Mouse (Mus musculus) layer of hippocampus, postnatal 36 days (tissue): ENCODE data around the gene Ston2. TPM values are rescaled to one million over a fixed set of nuclear protein-coding genes. Genes with fewer than 3 reads are reported as not detected.
"Not testable (repeated sequence)": the region's sequence is repeated elsewhere in the genome, so short reads cannot be mapped to it uniquely, and the experiment has no call there.

ENCODE experiments used
- DNase-seq, 2 experiments: peaks; one replicate each; pipeline ENCODE4 v3.0.0; 2022
- microRNA-seq, 2 experiments: library from miRNA; unstranded; fragments of <30 nt; microRNA quantifications; one replicate each; pipeline ENCODE4 v1.2.0; 2021
- total RNA-seq, 2 experiments: library from RNA; stranded (reverse); gene quantifications; 2 replicates each; pipeline ENCODE4 v1.2.3; 2021

Ston2 gene
- total RNA-seq, 2 experiments from 2014 or later: 30.8 to 35.6 TPM

DNA sequence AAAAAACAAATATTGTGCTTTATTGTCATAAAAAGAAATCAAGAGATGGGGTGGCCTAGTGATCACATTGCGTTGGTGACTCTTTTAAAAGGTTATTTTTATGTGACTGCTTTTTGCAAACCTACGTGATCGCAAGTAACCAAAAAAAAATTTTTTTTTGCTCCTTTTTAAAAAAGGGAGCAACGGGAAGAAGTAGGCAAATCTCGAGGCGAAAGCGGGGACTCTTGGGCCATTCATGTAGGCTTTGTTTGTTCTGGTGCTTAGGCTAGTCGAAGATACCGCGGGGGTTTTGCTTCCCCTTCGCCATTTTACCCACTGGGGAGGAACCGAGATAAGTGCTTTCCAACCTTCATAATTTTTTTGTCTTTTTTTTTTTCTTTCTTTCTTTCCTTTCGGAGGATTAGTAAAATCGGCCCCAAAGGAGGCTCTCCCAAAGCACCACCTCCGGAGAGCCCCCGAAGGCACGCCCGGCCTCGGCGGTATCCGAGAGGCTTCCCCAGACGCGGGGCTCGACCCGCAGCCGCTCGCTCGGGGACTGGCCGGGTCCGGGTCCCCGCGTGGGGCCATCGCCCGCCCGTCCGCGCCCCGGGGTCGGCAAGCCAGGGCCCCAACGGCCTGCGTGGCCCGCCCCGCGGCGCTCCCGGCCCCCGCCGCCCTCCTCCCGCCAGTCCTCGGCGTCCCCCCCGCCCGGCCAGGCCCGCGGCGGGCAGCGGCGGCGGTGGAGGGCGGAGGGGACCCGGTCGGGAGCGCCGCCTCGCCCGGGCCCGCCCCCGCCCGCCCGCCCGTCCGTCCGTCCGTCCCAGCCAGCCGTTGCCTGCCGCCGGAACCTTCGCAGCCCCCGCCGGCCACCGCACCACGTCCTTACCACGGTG is 199.3 kb downstream of the Ston2 start:
- peak; percentile 50 to 55 for DNase-seq

DNA sequence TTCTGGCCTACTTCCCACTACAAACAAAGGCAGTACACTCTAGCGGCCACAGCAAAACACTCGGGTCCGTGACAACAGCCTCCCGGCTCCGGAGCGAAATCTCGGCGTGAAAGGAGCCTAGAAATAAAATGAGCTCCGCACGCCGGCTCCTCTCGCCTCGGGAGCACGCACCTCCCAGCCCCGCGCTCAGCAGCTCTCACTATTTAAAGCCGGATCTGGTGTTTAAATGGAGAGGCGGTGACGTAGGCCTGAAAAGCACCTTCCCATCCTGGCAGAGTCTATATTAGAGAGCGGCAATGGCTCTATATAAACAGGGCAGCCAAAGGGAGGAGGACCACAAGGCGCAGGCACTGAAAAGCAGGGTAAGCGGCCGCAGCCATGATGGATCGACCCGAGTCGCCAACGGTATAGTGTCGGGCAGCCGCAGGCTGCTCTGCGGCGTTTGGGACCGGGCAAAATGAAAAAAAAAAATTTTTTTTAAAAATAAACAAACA is 200.0 kb downstream of the Ston2 start:
- peak; percentile 89 to 90 for DNase-seq

DNA sequence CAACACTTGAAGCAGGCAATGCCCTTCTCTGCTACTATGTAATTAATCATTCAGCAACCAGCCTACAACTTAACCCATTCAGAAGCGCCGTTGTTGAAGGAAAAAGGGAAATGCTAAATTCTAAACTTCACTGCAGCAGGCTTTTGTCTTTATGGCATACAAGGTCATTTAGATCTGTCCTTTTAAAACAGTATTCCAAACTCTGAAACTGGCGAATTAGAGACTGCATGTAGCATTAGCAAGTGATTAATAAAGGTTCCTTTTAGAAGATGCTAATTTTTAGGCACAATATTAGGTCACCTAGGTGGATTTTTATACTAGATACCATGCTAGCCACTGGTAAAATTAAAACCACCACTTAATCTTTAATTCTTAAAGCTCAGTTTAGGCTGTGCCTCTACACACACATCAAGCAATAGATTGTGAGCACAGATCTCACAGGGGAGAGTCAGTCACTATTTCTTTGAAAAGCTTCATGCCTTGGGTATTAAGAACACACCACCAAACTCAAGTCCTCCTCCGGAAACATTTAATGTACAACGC is 200.6 kb downstream of the Ston2 start:
- DNase-seq: no peak

DNA sequence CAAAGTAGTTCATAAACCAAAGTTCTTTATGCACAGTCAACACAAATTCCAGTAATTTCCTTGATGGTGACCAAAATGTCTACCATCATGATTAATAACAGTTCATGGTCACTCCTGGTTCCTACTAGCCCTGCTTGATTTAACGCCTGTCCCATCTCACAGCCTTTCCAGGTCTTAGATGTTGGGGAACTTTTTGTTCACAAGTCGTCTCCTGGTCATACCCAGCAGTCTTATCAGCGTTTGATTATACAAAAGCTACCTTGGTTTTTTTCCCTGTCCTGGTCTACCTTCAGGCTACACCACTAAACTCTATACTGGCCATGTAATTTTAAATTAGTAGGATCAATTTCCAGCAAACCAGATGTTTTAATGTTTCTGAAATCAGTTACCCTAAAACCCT is 201.1 kb downstream of the Ston2 start:
- no peak for DNase-seq

DNA sequence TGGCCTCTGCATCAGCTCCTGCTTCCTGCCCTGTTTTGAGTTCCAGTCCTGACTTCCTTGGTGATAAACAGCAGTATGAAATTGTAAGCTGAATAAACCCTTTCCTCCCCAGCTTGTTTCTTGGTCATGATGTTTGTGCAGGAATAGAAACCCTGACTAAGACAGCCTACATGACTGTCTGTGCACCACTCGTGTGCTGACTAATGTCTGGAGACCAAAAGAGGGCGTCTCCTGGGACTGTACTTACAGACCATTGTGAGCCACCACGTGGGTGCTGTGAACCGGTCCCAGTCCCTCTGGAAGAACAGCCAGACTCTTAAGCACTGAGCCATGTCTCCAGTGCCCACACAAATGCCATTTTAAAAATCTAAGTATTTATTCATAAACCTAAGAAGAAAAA is 202.4 kb downstream of the Ston2 start:
- DNase-seq: not testable (repeated sequence)

DNA sequence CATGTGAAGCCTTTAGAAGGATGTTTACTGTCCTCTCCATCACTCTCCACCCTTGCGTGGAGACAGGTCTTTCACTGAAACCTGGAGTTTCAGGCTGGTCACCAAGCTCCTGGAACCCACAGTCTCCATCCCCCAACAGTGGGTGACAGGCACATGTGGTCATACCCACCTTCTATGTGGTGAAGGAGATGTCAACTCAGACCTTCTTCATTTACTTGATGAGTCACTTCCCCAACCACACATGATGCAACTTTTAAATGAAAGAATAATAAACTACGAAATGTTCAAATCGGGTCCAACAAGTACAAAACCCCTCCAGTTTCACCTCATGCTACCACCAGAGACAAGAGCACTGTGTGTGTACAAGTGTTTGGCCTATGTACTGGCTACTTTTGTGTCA is 203.0 kb downstream of the Ston2 start:
- no peak for DNase-seq

DNA sequence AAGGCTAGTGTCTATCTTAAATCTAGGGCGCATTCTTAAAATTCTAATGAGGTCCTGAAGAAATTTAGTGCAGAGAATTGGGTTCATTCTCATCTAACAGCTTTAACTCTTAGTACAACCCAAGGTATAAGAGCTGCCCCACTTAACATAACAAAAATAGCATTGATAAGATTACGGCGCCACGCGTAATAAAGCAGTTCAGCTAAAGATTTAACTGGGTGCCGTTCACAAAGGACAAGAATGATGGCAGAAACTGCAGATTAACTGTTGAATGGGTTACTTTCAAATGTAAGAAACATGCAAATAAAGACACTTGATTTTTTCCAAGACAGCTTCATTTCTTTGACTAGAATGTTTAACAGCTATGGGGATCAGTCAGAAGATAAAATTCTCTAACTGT is 204.8 kb downstream of the Ston2 start:
- no peak for DNase-seq

Small RNA genes within 50 kb of the gene (microRNA-seq; reads per million reads assigned to microRNA genes)
- gene Gm22015: 0 reads per million in 2 experiments

Other genes starting within 250 kb of the Ston2 start
- 10 to 100 TPM; 52.8 to 55.7 TPM for gene Gtf2a1, start 197.9 kb downstream of the Ston2 start, total RNA-seq
- gene Sel1l, start 60.8 kb upstream of the Ston2 start, total RNA-seq: 100 to 1,000 TPM; 187 to 204 TPM